Mouse (Mus musculus) stomach, embryonic 15.5 days (tissue): Measurements from ENCODE around the gene Masp1. TPM values are rescaled to one million over a fixed set of nuclear protein-coding genes. Genes with fewer than 3 reads are reported as not detected.

Source experiments
- ATAC-seq: fragments of 200-750 bp; cut with Nextera tagmentation; 2 replicates; pipeline ENCODE4 v1.8.0; 2017; ENCODE audit warnings: low read depth, moderate number of reproducible peaks, moderate TSS enrichment; ENCODE audit not compliant: insufficient read depth, low FRiP score
- H3K27ac ChIP-seq: fragments of 300-500 bp; sonication (generic); 2 replicates; pipeline ENCODE4 v1.5.1; 2015; ENCODE audit warnings: mild to moderate bottlenecking, inconsistent platforms
- H3K27me3 ChIP-seq: fragments of 300-500 bp; sonication (generic); replicated peaks from 2 replicates; pipeline ENCODE4 v1.6.1; 2015; ENCODE audit warnings: inconsistent platforms
- H3K36me3 ChIP-seq: fragments of 300-500 bp; sonication (generic); 2 replicates; pipeline ENCODE4 v1.6.1; 2015; ENCODE audit warnings: inconsistent platforms
- H3K4me1 ChIP-seq: fragments of 300-500 bp; sonication (generic); 2 replicates; pipeline ENCODE4 v1.6.1; 2015; ENCODE audit warnings: inconsistent platforms
- H3K4me2 ChIP-seq: fragments of 300-500 bp; sonication (generic); 2 replicates; pipeline ENCODE4 v1.6.1; 2015; ENCODE audit warnings: mild to moderate bottlenecking, inconsistent platforms
- H3K4me3 ChIP-seq: fragments of 300-500 bp; sonication (generic); replicated peaks from 2 replicates; pipeline ENCODE4 v1.5.1; 2015; ENCODE audit warnings: inconsistent platforms
- H3K9ac ChIP-seq: fragments of 300-500 bp; sonication (generic); 2 replicates; pipeline ENCODE4 v1.6.1; 2015; ENCODE audit warnings: inconsistent platforms
- H3K9me3 ChIP-seq: fragments of 300-500 bp; sonication (generic); 2 replicates; pipeline ENCODE4 v1.6.1; 2016; ENCODE audit warnings: inconsistent platforms
- WGBS: fragments of 180-500 bp; shearing (Covaris S2); methylation state at CpG from one replicate; pipeline ENCODE4 v1.1.7; 2015; 5-methylcytosine and 5-hydroxymethylcytosine counted together
- polyA plus RNA-seq: library from polyadenylated mRNA; unstranded; fragments of >200 nt; fragmentation: Nextera tagmentation; extraction: Ambion mirVana; gene quantifications from 2 replicates; pipeline ENCODE4 v1.2.1, GENCODE M21; 2015

The Masp1 gene
- polyA plus RNA-seq, 1 experiment from 2014 or later = 3.0 TPM

DNA sequence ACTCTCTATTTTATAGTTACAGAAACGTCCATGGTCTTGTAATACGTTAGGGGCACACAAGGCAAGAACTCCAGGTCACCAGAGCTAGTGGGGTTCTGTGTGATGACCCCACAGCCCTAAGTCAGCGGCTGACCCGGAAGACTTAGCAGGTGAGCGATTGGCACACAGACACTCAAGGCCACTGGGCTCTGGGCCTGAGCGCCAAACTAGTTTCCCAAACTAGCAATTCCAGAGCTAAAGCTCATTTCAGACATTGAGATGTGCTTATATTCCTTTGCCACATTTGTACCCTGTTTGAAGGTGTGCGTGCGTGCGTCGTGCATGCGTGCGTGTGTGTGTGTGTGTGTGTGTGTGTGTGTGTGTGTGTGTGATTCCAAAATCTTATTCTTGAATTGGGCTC, 37.8 kb downstream of the Masp1 start:
- Histone ChIP-seq H3K9me3 (no peaks in the 10 kb centered on the region), H3K36me3 (no peaks in the 10 kb centered on the region), H3K4me1 (no peaks in the 10 kb centered on the region), H3K4me2 (no peak overlapping the region), H3K4me3 (no peak overlapping the region), H3K27me3 (no peaks in the 10 kb centered on the region), H3K9ac (no peak overlapping the region), H3K27ac (no peak overlapping the region)
- 94% methylated on average over 12 of the region's 12 CpGs for WGBS
- ATAC-seq = no peak

DNA sequence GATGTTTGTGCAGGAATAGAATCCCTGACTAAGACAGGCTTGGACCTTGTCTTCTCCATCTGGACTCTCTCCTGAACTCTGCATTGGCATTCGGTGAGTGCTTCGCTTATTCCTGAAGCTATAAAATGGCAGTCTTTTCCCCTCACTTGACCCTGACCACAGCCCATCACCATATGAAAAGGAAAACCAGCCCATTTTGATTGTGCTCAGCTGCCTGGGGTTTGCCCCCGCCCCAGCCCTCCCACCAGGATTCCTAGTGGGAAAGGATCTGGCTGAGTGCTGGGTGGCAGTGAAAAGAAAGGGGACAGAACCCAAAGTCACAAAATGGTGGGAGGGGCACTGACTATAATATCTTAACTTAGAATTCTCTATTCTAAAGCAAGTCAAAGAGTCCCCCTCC, 38.4 kb downstream of the Masp1 start:
- no peaks in the 10 kb centered on the region for H3K36me3 ChIP-seq
- ATAC-seq = no peak
- H3K4me2 ChIP-seq = no peak overlapping the region
- WGBS = 86% methylated on average over 3 of the region's 3 CpGs
- no peak overlapping the region for H3K4me3 ChIP-seq
- H3K9ac ChIP-seq = no peak overlapping the region
- H3K9me3 ChIP-seq = no peaks in the 10 kb centered on the region
- H3K27ac ChIP-seq = no peak overlapping the region
- no peaks in the 10 kb centered on the region for H3K4me1 ChIP-seq
- no peaks in the 10 kb centered on the region for H3K27me3 ChIP-seq

DNA sequence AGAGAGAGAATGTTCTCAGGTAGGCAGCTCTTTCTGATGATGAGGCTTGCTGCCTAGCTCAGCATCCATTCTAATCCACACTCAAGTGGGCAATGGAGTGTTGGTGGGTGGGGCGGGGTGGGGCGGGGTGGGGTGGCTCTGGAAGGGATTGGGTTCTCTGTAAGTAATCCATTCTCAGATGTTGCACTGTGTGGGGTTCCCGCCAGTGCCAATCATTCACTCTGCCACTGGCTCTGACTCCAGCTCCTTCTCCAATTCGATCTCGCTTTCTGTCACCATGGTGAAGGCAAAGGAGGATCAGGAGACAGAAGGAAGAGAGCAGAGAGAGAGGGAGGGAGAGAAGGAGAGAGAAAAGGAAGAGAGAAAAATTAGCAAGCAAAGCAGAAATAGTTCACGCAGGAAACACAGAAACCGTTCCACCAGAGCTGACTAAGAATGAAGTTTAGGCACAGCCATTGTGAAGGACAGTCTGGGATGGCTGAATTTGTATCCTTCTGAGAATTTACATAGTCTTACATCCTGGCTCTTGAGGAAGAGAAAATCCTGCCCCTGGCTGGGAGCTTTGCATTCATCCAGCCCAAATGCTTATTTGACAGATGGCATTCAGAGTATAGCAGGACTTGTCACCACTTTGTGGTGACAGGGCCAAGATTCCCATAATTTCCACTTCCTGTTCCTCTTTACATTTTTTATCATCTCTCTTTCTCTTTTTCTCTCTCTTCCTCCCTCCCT, 40.6 kb downstream of the Masp1 start:
- H3K4me2 ChIP-seq = no peak overlapping the region
- H3K9me3 ChIP-seq = no peaks in the 10 kb centered on the region
- no peaks in the 10 kb centered on the region for H3K27me3 ChIP-seq
- H3K9ac ChIP-seq = no peak overlapping the region
- no peak overlapping the region for H3K4me3 ChIP-seq
- H3K27ac ChIP-seq = no peak overlapping the region
- H3K4me1 ChIP-seq = no peaks in the 10 kb centered on the region
- H3K36me3 ChIP-seq = no peaks in the 10 kb centered on the region
- 75% methylated on average over 7 of the region's 7 CpGs for WGBS
- ATAC-seq = no peak

GRCm38 (mm10) chr16:23476598-23476997, 44.0 kb downstream of the Masp1 start:
- Histone ChIP-seq H3K4me3 (no peak overlapping the region), H3K27me3 (no peaks in the 10 kb centered on the region), H3K9me3 (no peaks in the 10 kb centered on the region), H3K4me1 (no peaks in the 10 kb centered on the region), H3K36me3 (no peaks in the 10 kb centered on the region), H3K9ac (no peak overlapping the region), H3K27ac (no peak overlapping the region), H3K4me2 (no peak overlapping the region)
- no peak for ATAC-seq

- Histone ChIP-seq H3K4me3 (no peak overlapping the region), H3K36me3 (no peaks in the 10 kb centered on the region), H3K9ac (no peak overlapping the region), H3K27me3 (no peaks in the 10 kb centered on the region), H3K4me1 (no peaks in the 10 kb centered on the region), H3K27ac (no peak overlapping the region), H3K9me3 (no peaks in the 10 kb centered on the region), H3K4me2 (no peak overlapping the region)
- no peak for ATAC-seq
- WGBS = 85% methylated on average over 4 of the region's 4 CpGs
These were observed 45.0 kb downstream of the Masp1 start for GRCm38 (mm10) chr16:23475651-23476050.

DNA sequence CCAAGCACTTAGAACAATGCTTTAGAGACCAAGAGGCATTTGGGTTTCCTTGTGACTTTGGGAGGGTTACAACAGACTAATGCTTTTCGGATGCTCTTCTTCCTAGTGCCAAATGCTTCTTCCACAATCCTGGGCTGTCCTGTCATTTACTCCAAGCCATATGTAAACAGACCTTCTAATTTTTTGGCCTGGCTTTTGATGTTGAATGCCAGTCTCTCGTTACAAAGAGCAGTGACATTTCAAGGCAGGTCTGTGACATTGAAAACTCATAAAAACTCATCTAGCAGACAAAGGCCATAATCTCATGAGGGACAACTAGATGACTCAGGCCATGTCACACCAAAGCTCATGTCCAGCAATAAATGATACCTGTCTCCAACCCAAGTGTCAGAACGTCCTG, 48.6 kb downstream of the Masp1 start:
- Histone ChIP-seq H3K9ac (no peak overlapping the region), H3K36me3 (no peaks in the 10 kb centered on the region), H3K4me3 (no peak overlapping the region), H3K4me1 (no peaks in the 10 kb centered on the region), H3K4me2 (no peak overlapping the region), H3K27ac (no peak overlapping the region), H3K9me3 (no peaks in the 10 kb centered on the region), H3K27me3 (no peaks in the 10 kb centered on the region)
- ATAC-seq = no peak
- 53% methylated on average over 3 of the region's 3 CpGs for WGBS

GRCm38 (mm10) chr16:23471551-23471950, 49.1 kb downstream of the Masp1 start:
- Histone ChIP-seq H3K9me3 (no peaks in the 10 kb centered on the region), H3K36me3 (no peaks in the 10 kb centered on the region), H3K27me3 (no peaks in the 10 kb centered on the region), H3K4me1 (no peaks in the 10 kb centered on the region), H3K4me3 (no peak overlapping the region), H3K4me2 (no peak overlapping the region), H3K9ac (no peak overlapping the region), H3K27ac (no peak overlapping the region)
- no peak for ATAC-seq
- 89% methylated on average over 6 of the region's 6 CpGs for WGBS

DNA sequence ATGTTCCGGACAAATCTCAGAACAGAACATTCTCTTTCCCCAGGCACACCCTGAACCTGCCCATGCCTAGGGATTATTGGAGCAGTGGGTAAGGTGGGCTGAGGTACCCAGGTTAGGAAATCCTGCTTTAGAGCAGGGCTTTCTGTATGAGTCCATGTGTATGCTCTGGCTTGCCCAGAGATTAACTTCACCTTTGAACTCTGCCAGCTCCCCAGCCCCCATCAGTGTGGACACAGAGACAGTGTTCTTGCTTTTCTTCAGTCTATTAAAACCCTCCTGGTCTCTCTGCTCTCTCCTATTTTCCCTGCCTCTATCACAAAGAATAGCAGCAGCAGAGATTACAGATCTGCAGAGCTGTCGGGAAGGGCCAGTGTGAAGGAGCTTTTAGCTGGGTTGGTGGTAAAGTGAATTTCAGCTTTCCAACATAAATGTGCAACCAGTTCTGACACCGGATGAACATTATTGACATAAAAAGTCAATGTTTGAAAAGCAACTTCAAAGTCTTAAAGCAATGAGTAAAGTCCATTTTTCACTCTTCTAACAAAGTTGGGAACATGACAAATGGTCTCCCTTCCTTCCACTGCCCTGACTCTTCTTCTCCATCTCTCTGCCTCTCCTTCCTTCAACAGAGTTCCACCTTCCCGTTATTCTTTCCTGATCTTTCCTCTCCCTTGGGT, 56.8 kb downstream of the Masp1 start:
- Histone ChIP-seq H3K27me3 (no peaks in the 10 kb centered on the region), H3K36me3 (no peaks in the 10 kb centered on the region)

DNA sequence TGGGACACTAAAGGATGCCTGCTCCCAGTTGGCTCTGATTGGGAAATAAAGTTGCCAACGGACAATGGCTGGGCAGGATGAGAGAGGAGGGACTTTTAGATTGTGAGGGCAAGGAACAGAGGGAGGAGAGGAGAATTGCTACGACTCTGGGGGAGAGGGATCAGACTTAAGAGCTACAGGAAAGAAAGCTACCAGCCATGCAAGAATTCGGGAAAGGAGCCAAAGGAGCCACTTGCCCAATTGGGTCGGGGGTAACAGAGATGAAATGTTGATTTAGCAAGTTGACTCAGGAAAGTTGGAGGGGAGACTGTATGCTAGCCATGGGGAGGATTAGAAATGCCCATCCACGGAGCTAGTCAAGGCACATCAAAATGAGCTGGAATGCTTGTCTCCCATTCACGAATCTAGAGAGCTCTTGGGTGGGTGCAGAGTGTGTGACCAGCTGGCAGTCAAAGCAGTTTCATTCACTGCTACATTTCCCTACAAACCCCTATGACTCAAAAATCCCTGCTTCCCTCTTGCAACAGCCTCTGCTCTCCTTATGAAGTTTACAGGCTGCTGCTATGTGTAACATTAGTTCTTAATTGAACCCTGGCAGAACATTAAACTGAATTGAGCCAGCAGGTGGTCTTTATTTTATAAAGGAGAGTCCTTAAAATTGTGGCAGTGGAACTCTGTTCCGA, 61.6 kb downstream of the Masp1 start:
- Histone ChIP-seq H3K36me3 (no peaks in the 10 kb centered on the region), H3K27me3 (no peaks in the 10 kb centered on the region), H3K4me3 (no peak overlapping the region), H3K4me1 (no peaks in the 10 kb centered on the region), H3K9me3 (no peaks in the 10 kb centered on the region), H3K4me2 (no peak overlapping the region), H3K9ac (no peak overlapping the region), H3K27ac (no peak overlapping the region)
- ATAC-seq = no peak
- whole genome bisulfite sequencing = 49% methylated on average over 7 of the region's 7 CpGs

More for the DNA sequence above, 56.8 kb downstream of the Masp1 start:
- H3K27ac ChIP-seq = no peak overlapping the region
- no peak overlapping the region for H3K4me3 ChIP-seq
- no peaks in the 10 kb centered on the region for H3K4me1 ChIP-seq
- no peaks in the 10 kb centered on the region for H3K9me3 ChIP-seq
- H3K4me2 ChIP-seq = no peak overlapping the region
- no peak overlapping the region for H3K9ac ChIP-seq
- no peak for ATAC-seq
- WGBS = 54% methylated on average over 4 of the region's 4 CpGs

- H3K9ac ChIP-seq = no peak overlapping the region
- ATAC-seq = no peak
- no peaks in the 10 kb centered on the region for H3K36me3 ChIP-seq
- 86% methylated on average over 5 of the region's 5 CpGs for WGBS
- no peaks in the 10 kb centered on the region for H3K27me3 ChIP-seq
- no peaks in the 10 kb centered on the region for H3K4me1 ChIP-seq
- H3K9me3 ChIP-seq = no peaks in the 10 kb centered on the region
- H3K27ac ChIP-seq = no peak overlapping the region
- H3K4me2 ChIP-seq = no peak overlapping the region
- no peak overlapping the region for H3K4me3 ChIP-seq
These were observed 63.3 kb downstream of the Masp1 start for GRCm38 (mm10) chr16:23457338-23457737.

GRCm38 (mm10) chr16:23456534-23456933, 64.1 kb downstream of the Masp1 start:
- Histone ChIP-seq H3K4me1 (no peaks in the 10 kb centered on the region), H3K9ac (no peak overlapping the region), H3K27me3 (no peaks in the 10 kb centered on the region), H3K27ac (no peak overlapping the region), H3K36me3 (no peaks in the 10 kb centered on the region), H3K4me2 (no peak overlapping the region), H3K4me3 (no peak overlapping the region), H3K9me3 (no peaks in the 10 kb centered on the region)
- 49% methylated on average over 3 of the region's 3 CpGs for WGBS
- ATAC-seq = no peak; the same call in 1 of the 2 replicates

DNA sequence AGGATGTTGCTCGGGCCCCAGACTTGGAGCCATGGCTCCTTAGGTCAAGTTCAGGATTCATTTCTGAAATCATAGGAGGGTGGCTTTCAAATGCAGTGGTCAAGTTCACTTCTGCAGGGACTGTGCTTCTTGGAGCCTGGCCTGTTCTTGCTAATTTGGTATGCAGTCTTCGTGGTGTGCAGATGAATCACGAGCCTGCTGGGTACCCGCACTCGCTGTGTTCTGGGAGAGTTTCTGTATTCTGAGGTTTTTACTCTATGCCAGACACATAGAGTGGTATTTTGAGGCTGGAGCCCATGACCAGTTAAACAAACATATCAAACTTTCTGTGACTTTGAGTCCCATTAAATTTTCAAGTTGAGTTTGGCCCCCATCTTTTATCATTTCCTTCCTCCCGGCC, 66.2 kb downstream of the Masp1 start:
- H3K4me2 ChIP-seq = no peak overlapping the region
- WGBS = 79% methylated on average over 6 of the region's 6 CpGs

More for the DNA sequence above, 66.2 kb downstream of the Masp1 start:
- H3K36me3 ChIP-seq = no peaks in the 10 kb centered on the region
- H3K27me3 ChIP-seq = no peaks in the 10 kb centered on the region
- H3K4me1 ChIP-seq = no peaks in the 10 kb centered on the region
- H3K9me3 ChIP-seq = no peaks in the 10 kb centered on the region
- no peak overlapping the region for H3K27ac ChIP-seq
- ATAC-seq = no peak
- H3K4me3 ChIP-seq = no peak overlapping the region
- H3K9ac ChIP-seq = no peak overlapping the region
